Mouse (Mus musculus) C2C12 (cell line): ENCODE results near the gene Ssr4. TPM values are rescaled to one million over a fixed set of nuclear protein-coding genes. Genes with fewer than 3 reads are reported as not detected.
"Not testable (repeated sequence)": the region's sequence is repeated elsewhere in the genome, so short reads cannot be mapped to it uniquely, and the experiment has no call there.

ENCODE experiments used
- H3K27me3 ChIP-seq: one replicate; pipeline ENCODE4 v1.6.1; 2011; ENCODE audit not compliant: control insufficient read depth, insufficient read depth, insufficient read length
- H3K36me3 ChIP-seq: one replicate; pipeline ENCODE4 v1.6.1; 2011; ENCODE audit not compliant: control insufficient read depth, insufficient read depth
- H3K4me3 ChIP-seq: one replicate; pipeline ENCODE4 v1.5.1; 2011; ENCODE audit warnings: mild to moderate bottlenecking, control low read depth; ENCODE audit not compliant: poor library complexity, insufficient read depth, severe bottlenecking
- H3K79me2 ChIP-seq: one replicate; pipeline ENCODE4 v1.6.1; 2011; ENCODE audit not compliant: control insufficient read depth, insufficient read depth
- H3K79me3 ChIP-seq: one replicate; pipeline ENCODE4 v1.6.1; 2011; ENCODE audit warnings: low read depth, control low read depth
- H3ac ChIP-seq: one replicate; pipeline ENCODE3; 2011; ENCODE audit warnings: low read depth; ENCODE audit not compliant: control insufficient read depth, insufficient read length
- CEBPB ChIP-seq: IDR thresholded peaks from one replicate; pipeline ENCODE4 v1.6.1; 2011; ENCODE audit warnings: low read depth, mild to moderate bottlenecking, control low read depth, moderate library complexity
- CTCF ChIP-seq: IDR thresholded peaks from one replicate; pipeline ENCODE4 v1.5.1; 2011; ENCODE audit not compliant: control insufficient read depth, insufficient read depth, insufficient read length
- FOSL1 ChIP-seq: IDR thresholded peaks from one replicate; pipeline ENCODE4 v1.8.0; 2011; ENCODE audit warnings: mild to moderate bottlenecking, low read length; ENCODE audit not compliant: poor library complexity, insufficient read depth, severe bottlenecking
- MAX ChIP-seq: IDR thresholded peaks from one replicate; pipeline ENCODE4 v1.6.1; 2011; ENCODE audit warnings: mild to moderate bottlenecking, control low read depth
- MYOD1 ChIP-seq: IDR thresholded peaks from one replicate; pipeline ENCODE4 v1.6.1; 2011; ENCODE audit warnings: low read depth; ENCODE audit not compliant: control insufficient read depth, insufficient read length
- MYOG ChIP-seq: IDR thresholded peaks from one replicate; pipeline ENCODE4 v1.6.1; 2011; ENCODE audit not compliant: control insufficient read depth, insufficient read length; ENCODE audit errors: extremely low read depth
- USF1 ChIP-seq: IDR thresholded peaks from one replicate; pipeline ENCODE4 v1.6.1; 2011; ENCODE audit warnings: low read depth, mild to moderate bottlenecking, control low read depth, moderate library complexity
- long read RNA-seq, 2 experiments: library from polyadenylated mRNA; unstranded; transcript quantifications; one replicate each; pipeline ENCODE4 v2.0.0; 2019 to 2020
- polyA plus RNA-seq: library from polyadenylated mRNA; unstranded; fragments of >200 nt; fragmentation: generic; extraction: Trizol; gene quantifications from one replicate; pipeline ENCODE4 v1.2.1, GENCODE M21; 2012; ENCODE audit warnings: missing spikeins

Ssr4 gene
- polyA plus RNA-seq, result 260 TPM
- long read RNA-seq, experiment 1, transcript Ssr4-208 (6 exons, 800 nt), result major isoform, 100 of 145 reads
- long read RNA-seq, experiment 1, transcript Ssr4-201 (6 exons, 765 nt), result minor isoform, 32 of 145 reads
- long read RNA-seq, experiment 1, partial matches to known transcripts, result 3 of 145 reads
- long read RNA-seq, experiment 1, other reads (novel, unspliced or antisense), result 5 of 145 reads
- long read RNA-seq, experiment 2, transcript Ssr4-208 (6 exons, 800 nt), result major isoform, 11 of 16 reads
- long read RNA-seq, experiment 2, partial matches to known transcripts, result 1 of 16 reads
- long read RNA-seq, experiment 2, other reads (novel, unspliced or antisense), result 1 of 16 reads

DNA sequence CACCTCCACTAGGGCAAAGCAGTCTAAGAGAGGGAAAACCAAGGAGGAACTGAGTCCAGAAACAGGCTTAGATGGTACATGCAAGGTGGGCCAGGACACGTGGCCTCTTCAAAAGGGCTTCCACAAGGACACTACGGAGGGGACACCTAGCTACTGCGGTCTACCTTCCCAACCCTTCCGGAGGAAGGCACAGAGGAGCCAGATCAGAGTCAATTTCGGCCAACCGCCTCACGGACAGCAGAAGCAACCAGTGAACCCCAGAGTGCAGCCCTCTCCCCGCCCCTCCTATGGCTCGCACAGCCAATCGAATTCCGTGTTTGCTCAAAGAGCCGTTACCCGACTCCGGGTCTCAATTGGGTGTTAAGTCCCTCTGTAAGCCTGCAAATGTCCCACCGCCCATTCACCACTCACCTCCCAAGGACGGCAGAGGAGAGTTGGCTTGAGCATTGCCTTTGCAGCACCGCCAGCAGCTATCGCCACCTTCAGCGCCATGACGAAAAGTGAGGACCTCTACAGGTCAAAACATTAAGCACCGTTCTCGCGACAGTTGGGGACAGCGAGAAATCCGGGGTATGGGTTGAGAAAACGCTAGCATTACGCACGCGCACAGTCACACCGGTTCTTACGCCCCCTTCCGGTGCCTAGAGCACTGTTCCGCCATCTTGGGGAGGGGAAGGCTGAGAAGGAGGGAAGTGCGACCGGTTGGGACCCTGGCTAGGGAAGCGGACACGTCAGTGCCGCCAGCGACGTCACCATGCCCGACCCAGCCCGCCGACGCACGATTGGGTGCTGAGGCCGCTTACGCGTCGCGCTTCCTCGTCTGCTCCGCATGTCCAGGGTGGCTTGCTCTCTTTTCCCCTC, at the start of gene Ssr4, which contains the start of gene Idh3g:
Ssr4 (plus strand) TSS at position 665 of the 861 bp plus-strand sequence.
Idh3g (minus strand) TSS at position 534 of the 861 bp plus-strand sequence.
- peaks cover 73% of the 10 kb centered on the region for H3K79me2 ChIP-seq
- TF ChIP-seq USF1, result peak; percentile 31
- peak; percentile 54 for TF ChIP-seq MAX
- TF ChIP-seq FOSL1, result no peak
- TF ChIP-seq CTCF, result peak; percentile 14
- peaks cover 53% of the 10 kb centered on the region for H3K79me3 ChIP-seq
- no peaks in the 10 kb centered on the region for H3K27me3 ChIP-seq
- peaks cover 27% of the 10 kb centered on the region for H3K36me3 ChIP-seq
- peak within 1 kb of the TSS; percentile 56 for H3K4me3 ChIP-seq
- peak within 1 kb of the TSS; percentile 86 for H3ac ChIP-seq

DNA sequence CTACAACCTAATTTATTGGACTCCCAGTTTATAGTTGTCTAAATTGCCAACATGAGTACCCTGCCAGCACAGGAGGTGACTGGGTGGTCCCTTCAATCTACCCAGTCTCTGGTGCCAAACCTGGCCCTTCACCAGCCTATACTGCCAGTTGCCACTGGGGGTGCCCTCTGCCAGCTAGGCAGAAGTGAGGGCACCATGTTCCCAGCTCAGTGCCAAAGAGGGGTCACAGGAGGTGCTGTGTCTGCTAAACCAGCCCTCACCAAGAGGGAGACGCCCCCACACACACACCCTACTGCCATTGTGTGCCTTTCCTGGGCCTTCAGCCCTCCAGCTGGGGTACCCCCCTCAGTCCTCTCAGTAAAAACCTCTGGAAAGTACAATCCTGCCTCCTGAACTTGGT, 48.7 kb upstream of the Ssr4 start:
- no peaks in the 10 kb centered on the region for H3K79me2 ChIP-seq
- no peaks in the 10 kb centered on the region for H3K36me3 ChIP-seq
- H3K79me3 ChIP-seq, result no peaks in the 10 kb centered on the region
- no peak overlapping the region for H3K4me3 ChIP-seq
- H3ac ChIP-seq, result no peak overlapping the region
- TF ChIP-seq CEBPB, result no peak
- no peak for TF ChIP-seq CTCF
- TF ChIP-seq USF1, result no peak
- TF ChIP-seq MAX, result no peak
- TF ChIP-seq MYOD1, result no peak
- no peak for TF ChIP-seq FOSL1
- no peak for TF ChIP-seq MYOG
- H3K27me3 ChIP-seq, result no peaks in the 10 kb centered on the region

DNA sequence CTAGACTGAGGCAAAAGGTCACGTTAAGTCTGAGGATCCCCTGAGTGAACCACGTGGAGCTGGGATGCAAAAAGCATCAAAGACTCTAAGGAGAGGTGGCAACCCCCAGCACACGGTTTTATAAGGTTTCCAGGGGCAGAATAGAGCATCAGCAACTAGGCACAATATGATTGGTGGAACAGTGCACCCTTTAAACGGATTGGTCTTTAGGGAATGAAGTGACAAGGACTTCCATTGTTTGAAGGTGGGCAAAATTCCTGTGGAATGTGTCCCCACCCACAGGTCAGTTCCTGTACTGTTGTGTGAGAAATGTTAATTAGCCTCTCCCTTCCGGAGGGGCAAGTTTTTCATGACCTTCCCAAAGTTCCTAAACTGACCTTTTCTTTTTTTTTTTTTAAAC, 47.7 kb upstream of the Ssr4 start:
- no peak for TF ChIP-seq CTCF
- no peak for TF ChIP-seq MYOG
- TF ChIP-seq CEBPB, result no peak
- no peak for TF ChIP-seq MYOD1
- TF ChIP-seq FOSL1, result no peak
- no peak for TF ChIP-seq USF1
- no peak for TF ChIP-seq MAX

DNA sequence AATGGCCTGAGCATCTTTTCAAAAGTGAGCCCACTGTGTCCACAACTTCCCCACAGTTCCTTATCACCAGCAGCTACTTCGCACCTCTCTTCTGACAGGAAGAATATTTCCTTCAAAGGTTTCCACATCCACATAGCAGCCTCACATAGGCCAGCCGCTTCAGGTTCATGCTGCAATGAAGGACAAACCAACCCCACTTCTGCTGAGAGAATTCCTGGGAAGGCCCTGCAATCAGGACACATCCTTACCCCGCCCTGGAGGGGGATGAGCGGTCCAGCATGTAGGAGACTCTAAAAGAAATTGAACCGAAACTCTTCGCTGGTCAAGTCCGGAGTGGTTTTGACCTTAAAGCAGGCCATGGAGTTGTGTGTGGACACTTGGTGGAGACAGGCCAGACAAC, 47.0 kb upstream of the Ssr4 start:
- H3ac ChIP-seq, H3K36me3 ChIP-seq, H3K79me2 ChIP-seq, H3K27me3 ChIP-seq, H3K4me3 ChIP-seq, H3K79me3 ChIP-seq: not testable (repeated sequence)

More for the DNA sequence above, 47.7 kb upstream of the Ssr4 start:
- Histone ChIP-seq H3K79me2 (no peaks in the 10 kb centered on the region), H3K79me3 (no peaks in the 10 kb centered on the region), H3ac (no peak overlapping the region), H3K36me3 (no peaks in the 10 kb centered on the region), H3K4me3 (no peak overlapping the region), H3K27me3 (no peaks in the 10 kb centered on the region)

DNA sequence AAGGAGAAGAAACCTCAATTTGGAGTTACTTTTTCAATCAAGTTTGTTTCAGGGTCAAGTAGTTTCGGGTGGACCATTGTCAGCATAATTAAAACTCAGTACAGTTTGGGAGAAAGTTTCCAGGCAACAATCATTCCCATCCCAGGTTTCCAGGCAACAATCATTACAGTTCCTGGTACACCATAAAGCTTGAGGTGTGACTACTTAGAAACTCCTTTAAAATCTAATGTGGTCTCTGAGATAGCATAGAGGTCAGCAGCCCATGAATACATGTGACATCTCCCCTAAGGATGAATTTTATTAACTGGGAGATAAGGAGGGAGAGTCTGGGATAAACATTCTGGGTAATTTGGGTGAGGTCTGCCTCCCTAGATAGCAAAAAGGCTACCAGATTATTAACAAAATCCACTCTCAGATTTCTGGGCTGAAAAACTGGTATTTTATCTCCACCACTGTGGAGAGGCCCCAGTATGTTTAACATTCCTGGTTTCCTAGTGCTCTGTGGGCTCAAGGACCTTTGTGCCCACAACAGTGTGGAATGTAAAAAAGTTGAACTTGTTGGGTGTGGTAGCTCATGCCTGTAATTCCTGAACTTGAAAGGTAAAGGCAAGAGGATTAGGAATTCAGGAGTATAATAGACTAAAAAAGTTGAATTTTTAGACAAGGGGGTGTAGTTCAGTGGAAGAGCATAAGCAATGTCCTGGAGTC, 41.9 kb upstream of the Ssr4 start:
- H3ac ChIP-seq, result no peak overlapping the region
- TF ChIP-seq USF1 (no peak), CEBPB (no peak), MAX (no peak), MYOG (no peak)
- H3K79me3 ChIP-seq, result no peaks in the 10 kb centered on the region

DNA sequence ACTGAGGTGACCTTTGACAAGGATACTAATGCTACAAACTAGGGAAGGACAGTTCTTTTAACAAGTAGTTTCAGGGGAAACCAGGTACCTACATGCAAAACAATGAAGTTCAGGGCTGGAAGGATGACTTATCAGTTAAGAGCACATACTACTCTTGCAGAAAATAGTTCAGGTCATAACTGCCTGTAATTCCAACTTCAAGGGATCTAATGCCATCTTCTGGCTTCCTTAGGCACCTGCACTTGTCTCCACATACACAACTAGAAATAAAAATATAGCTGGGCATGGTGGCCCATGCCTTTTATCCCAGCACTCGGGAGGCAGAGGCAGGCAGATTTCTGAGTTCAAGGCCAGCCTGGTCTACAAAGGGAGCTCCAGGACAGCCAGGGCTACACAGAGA, 37.9 kb upstream of the Ssr4 start:
- no peak overlapping the region for H3K4me3 ChIP-seq
- no peaks in the 10 kb centered on the region for H3K27me3 ChIP-seq
- H3K79me2 ChIP-seq, result no peaks in the 10 kb centered on the region
- H3K36me3 ChIP-seq, result no peaks in the 10 kb centered on the region
- no peaks in the 10 kb centered on the region for H3K79me3 ChIP-seq
- TF ChIP-seq MYOG, result no peak
- TF ChIP-seq USF1, result no peak
- TF ChIP-seq FOSL1, result no peak
- TF ChIP-seq CEBPB, result no peak
- no peak for TF ChIP-seq MAX
- no peak for TF ChIP-seq CTCF
- TF ChIP-seq MYOD1, result no peak
- no peak overlapping the region for H3ac ChIP-seq

More for the DNA sequence above, 41.9 kb upstream of the Ssr4 start:
- H3K27me3 ChIP-seq, result no peaks in the 10 kb centered on the region
- H3K36me3 ChIP-seq, result no peaks in the 10 kb centered on the region
- no peaks in the 10 kb centered on the region for H3K79me2 ChIP-seq
- no peak overlapping the region for H3K4me3 ChIP-seq
